Mouse (Mus musculus) gastrocnemius, postnatal 14 days (tissue): Measurements from ENCODE around the gene Oas2. TPM values are rescaled to one million over a fixed set of nuclear protein-coding genes. Genes with fewer than 3 reads are reported as not detected.

Experiments used
- DNase-seq: peaks from one replicate; pipeline ENCODE4 v3.0.0; 2021; ENCODE audit warnings: mixed read lengths
- intact Hi-C: fragments of 180-260 bp; cut with DNase I; formaldehyde crosslinking; loops from one replicate; pipeline ENCODE4 v1.15.1; 2025; ENCODE audit warnings: low total_unique reads
- total RNA-seq, 2 experiments: library from RNA; stranded (reverse); gene quantifications; 2 replicates each; pipeline ENCODE4 v1.2.3; 2021

Gene Oas2
- total RNA-seq, 2 experiments from 2014 or later: 0.13 TPM; not detected in 1

GRCm38 (mm10) chr5:120700996-120701790 is 48.5 kb downstream of the Oas2 start:
- intact Hi-C loops: no loop called here
- DNase-seq: no peak

GRCm38 (mm10) chr5:120698801-120699391 is 50.8 kb downstream of the Oas2 start:
- intact Hi-C loops: no loop called here
- DNase-seq: no peak

- no peak for DNase-seq
- intact Hi-C loops: no loop called here
Observed at GRCm38 (mm10) chr5:120698181-120698580, 51.5 kb downstream of the Oas2 start.

DNA sequence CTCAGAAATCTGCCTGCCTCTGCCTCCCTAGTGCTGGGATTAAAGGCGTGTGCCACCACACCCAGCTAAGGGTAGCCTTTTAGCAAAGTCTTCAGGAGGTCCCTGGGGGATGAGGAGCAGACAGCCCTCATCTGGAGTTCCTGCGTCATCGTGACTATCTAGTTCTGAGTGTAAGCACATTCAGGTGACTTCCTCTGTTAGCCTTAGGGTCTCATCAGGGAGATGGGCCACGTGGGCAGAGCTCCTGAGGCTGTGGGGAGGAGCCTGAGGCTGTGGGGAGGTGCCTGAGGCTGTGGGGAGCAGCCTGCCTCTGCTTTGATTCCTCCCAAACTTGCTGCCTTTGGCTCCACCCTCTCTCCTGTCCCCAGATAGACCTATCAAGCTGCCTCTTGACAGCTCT is 52.8 kb downstream of the Oas2 start:
- DNase-seq: no peak
- intact Hi-C loops: no loop called here

- intact Hi-C loops: no loop called here
- DNase-seq: no peak
Observed at GRCm38 (mm10) chr5:120696057-120696743, 53.5 kb downstream of the Oas2 start.

GRCm38 (mm10) chr5:120694695-120695074 is 55.0 kb downstream of the Oas2 start:
- DNase-seq: no peak
- intact Hi-C loops: no loop called here

GRCm38 (mm10) chr5:120693931-120694694 is 55.5 kb downstream of the Oas2 start:
- no peak for DNase-seq
- intact Hi-C loops: no loop called here

DNA sequence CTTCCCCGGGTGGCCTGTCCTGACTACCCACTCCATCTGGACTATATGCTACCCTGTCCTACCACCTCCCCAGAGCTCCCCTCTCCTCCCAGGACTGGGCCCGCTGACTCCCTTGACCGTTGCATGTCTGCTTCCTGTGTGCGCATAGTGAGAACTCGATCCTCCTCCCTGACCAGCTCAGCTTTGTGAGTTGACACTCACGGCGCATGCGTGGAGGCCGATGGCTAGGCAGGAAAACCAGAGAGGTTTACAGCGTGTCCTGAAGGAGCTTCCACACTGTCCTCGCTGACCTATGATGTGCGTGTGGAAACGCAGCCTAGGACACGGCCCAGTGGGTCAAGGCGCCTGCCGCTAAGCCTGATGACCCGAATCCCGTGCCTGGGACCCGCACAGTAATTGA is 57.6 kb downstream of the Oas2 start:
- intact Hi-C loops: no loop called here
- DNase-seq: no peak

DNA sequence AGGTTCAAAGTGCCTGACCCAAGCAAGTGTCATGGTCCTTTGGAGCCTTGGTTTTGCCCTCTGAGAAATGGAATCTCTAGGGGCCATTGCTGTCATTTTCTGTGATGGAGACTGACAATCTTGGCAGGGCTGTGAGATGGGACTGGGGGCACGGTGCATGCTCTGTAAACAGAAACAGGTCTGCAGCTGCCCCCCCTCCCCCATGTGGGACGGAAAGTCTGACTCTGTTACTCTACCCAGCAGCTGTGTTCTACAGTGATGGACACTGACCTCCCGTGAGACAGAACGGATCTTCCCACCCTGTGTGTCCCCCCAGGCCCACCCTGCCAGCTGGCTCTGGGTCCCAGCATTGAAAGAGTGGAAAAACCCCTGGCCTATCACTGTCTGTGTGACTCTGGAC is 59.2 kb downstream of the Oas2 start:
- no peak for DNase-seq
- intact Hi-C loops: no loop called here

- intact Hi-C loops: no loop called here
- no peak for DNase-seq
Observed at GRCm38 (mm10) chr5:120688434-120688833, 61.2 kb downstream of the Oas2 start.

- no peak for DNase-seq
- intact Hi-C loops: no loop called here
Observed at GRCm38 (mm10) chr5:120687897-120688296, 61.8 kb downstream of the Oas2 start.

DNA sequence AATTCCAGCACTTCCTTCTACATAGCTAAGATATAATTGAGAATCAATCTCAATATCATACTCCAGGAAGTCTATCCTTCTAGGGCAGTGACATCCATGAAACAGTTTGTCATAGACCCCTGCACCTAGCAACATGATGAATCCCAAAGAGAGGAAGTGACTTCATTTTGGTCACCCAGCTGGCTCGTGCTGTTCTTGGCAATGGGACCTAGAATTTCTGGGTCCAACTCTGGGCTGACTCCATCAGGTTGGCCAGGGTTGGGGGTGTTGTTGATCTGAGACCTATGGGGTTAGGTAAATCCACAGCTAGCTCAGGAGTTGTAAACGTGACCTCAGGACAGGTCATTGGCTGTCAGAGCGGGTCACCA is 62.2 kb downstream of the Oas2 start:
- intact Hi-C loops: no loop called here
- DNase-seq: no peak

GRCm38 (mm10) chr5:120686749-120687483 is 62.7 kb downstream of the Oas2 start:
- intact Hi-C loops: no loop called here
- DNase-seq: no peak

DNA sequence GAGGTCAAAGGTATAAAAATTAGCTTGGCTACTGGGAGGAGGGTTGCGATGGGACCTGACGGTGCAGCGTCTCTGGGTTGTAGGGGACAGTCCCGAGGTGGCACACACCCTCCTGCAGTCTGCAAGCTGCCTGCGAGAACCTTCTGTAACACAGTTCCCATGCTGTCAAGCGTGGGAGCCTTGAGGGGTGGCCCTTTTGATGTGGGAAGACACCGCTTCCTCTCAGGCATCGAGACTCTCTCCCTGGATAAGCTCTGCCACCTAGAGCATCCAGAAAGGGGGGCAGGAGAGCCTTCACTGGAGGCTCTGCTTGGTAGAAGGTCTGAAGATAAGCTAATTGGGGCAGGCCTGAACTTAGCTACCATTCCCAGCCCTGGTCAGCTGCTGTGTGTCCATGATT is 64.0 kb downstream of the Oas2 start:
- no peak for DNase-seq

DNA sequence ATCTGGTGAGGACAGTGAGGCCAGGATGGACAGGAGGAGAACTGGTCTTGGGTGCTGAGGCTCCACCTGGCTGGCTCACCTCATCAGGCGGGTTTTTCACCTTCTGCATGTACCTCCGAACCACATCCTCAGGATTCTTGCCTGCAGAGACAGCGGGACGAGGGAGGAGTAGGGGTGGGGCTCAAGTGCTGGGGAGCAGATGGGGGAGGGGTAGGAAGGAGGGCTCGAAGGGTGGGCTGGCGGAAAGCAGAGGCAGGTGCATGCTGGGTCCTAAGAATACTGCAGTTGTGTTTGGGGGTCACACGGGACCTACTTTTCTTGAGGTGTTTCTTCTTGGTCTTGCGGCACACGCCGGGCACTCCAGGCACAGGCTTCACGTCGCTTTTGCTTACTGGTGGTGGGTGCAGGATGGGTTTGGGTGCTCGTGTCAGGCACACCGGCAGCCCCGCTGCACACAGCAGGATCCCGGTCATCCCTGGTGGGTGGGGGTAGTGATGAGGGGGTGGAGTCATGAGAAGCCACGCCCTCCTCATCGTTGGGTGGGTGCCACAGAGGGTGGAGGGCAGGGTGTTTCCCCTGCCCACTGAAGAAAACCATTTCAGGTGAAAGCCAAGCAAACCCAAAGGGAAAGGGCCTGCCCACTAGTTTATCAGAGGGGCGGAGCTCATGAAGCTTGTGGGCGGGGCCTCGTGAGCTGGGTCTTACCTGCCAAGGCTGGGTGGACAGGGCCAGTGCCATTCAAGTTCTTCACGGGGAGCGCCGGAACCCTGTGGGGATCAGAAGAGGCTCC is 66.5 kb downstream of the Oas2 start:
- intact Hi-C loops: no loop called here
- no peak for DNase-seq

More for the DNA sequence above, 64.0 kb downstream of the Oas2 start:
- intact Hi-C loops: no loop called here

DNA sequence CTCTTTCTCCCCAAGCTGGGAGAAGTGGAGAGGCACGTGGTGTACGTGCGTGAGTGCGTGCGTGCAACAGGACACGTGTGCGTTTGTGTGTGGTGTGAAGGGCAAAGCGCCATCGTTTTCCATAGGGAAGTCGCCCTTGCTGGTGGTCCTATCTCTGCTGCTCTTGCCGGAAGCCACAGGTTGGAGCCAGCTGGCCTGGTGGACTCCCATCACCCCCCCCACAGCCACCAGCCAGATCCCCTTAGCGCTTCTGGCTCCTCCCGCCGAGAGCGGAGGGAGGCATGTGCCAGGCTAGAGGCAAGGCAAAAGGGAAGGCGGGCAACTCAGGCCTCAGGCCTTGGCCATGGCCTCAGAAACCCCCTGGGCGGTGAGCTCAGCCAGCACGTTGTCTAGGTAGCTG is 68.7 kb downstream of the Oas2 start:
- DNase-seq: no peak
- intact Hi-C loops: loop anchor here (2.0 kb wide), 1 partner anchor 30 kb away; the partner anchor contains the start of gene Dtx1
